Mouse (Mus musculus): ENCODE results near the gene Fem1b.

Fem1b gene

DNA sequence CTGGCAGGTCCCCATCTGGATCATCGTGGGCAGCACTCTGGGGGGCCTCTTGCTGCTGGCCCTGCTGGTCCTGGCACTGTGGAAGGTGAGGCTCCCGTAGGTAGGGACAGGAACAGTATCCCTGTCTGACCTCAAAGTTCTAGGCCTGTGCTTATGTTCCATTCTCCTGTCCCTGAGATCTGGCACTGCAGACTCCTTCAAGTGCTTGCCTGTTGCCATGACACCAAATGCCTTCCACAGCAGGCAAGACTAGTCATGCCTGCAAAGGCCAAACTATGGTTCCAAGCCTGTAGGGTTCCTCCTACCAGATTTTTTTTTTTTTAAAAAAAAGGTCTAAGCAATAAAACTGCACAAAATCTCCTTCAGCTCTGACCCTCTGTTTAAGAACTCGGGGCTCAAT is 29.8 kb downstream of the Fem1b start:
- no peak for DNase-seq (ENCODE audit: low spot score)

DNA sequence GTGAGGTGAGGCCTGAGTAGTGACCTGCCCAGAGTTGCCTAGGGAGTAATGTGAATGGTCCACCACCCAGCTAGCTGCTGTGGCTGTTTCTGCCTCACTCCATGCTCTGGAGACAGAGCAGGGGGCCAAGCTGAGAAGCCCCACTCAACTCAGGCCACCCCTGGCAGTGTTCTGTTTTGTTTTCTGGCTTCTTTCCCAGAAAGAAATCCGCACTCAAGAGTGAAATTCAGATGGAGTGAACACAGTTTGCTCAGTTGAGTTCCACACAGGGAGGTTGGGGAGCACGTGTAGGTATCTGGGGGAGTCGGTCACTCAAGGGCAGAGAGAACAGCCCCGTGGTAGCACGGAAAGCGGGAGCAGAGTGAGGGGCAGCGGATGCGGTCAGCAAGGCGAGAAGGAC is 33.0 kb downstream of the Fem1b start:
- no peak for DNase-seq (ENCODE audit: low spot score)

DNA sequence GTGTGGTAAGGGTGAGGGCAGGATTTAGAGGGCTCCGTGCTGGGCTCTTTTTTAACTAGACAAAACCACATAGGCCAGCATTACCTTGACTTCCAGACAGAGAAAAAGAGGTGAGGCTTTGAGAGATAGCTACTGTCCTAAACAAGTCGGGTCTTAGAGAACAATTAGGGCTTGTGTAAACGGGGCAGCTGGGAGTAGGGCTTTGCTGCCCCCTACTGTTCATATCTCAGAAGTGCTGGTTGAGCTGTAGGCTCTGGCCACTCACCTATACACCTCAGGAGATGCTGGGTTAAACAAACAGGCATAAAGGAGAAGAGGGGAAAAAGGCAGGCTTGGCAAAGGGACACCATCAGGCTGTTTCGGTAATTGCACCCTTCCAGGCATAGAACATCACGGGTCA is 34.3 kb downstream of the Fem1b start:
- peak; percentile 57 for DNase-seq (ENCODE audit: low spot score)

DNA sequence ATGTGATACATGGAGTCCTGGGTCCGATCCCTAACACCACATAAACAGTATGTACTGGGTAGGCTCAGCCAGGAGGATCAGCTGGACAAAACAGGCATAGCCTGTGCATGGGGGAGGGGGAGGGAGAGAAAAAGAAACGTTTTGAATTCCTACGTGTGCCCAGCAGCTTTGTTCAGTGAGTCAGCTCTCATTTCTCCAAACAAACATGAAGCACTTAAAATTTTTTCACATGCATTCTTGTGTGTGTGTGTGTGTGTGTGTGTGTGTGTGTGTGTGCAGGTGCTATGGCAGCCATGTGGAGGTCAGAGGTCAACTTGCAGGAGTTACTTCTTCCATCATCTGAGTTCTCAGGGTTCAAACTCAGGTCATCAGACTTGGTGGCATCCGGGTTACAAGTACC is 36.3 kb downstream of the Fem1b start:
- DNase-seq (ENCODE audit: low spot score): no peak

DNA sequence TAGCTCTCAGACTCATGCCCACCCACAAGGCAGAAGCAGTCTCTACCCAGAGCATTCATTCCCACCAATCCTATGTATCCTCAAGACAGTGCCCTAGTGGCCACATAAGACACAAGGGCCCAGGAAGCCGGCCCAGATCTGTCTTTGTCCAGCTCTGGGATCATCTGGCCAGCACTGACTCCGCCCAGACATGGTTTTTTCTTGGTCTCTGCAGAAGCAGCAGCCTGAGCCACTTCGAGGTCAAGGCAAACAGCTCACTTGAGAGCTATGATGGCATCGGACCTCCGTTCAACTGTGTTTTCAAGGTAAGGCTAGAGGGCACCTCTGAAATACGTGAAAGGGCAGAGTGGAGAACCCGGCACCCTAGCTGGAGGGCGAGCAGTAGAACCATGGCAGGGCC is 39.0 kb downstream of the Fem1b start:
- no peak for DNase-seq (ENCODE audit: low spot score)

DNA sequence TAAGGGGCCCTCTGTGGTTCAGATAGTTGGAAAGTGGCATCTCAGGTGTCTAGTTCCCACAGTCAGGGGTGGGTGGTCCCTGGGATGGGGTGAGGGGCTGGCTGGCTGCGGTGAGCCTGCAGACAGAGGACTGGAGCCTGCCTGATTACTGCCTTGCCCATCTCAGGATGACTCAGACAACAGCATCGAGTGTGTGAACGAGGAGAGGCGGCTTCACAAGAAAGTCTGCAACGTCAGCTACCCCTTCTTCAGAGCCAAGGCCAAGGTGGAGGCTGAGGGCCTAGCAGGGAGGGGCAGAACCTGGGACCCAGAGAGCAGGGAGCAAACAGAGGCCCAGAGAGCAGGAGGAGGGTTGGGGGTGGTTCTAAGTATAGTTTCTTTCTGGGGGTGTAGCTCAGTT is 43.4 kb downstream of the Fem1b start:
- DNase-seq (ENCODE audit: low spot score): no peak

DNA sequence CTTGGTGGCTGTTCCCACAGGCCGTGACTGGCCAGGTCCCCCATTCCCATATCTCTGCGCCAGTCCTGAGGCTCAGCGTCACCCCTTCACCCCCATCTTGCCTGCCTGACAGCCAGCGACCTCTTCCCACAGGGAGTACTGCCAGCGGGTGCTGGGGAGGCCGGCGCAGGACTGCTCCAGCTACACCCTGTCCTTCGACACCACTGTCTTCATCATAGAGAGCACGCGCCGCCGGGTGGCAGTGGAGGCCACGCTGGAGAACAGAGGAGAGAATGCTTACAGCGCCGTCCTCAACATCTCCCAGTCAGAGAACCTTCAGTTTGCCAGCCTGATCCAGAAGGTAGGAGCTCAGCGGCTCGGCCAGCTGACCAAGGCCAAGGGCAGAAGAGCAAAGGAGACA is 44.3 kb downstream of the Fem1b start:
- DNase-seq (ENCODE audit: low spot score): no peak

DNA sequence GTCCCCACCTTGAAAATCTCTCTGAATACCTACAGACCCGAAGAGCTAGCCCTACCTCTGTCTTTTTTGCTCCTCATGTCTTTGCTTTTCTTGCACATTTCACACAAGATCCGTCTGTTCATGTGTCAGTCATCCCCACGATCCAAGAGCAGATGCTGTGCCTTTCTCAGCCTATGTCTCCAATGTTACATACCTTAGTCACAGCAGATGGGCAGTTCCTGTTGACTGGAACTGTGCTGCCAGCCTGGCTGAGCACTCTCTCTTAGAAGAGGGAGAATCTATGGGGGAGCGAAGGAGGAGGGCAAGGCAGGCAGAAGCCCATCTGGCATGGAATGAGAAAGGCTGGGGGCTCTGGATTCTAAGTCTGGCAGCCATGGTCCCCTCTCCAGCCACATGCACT is 46.4 kb downstream of the Fem1b start:
- DNase-seq (ENCODE audit: low spot score): no peak

DNA sequence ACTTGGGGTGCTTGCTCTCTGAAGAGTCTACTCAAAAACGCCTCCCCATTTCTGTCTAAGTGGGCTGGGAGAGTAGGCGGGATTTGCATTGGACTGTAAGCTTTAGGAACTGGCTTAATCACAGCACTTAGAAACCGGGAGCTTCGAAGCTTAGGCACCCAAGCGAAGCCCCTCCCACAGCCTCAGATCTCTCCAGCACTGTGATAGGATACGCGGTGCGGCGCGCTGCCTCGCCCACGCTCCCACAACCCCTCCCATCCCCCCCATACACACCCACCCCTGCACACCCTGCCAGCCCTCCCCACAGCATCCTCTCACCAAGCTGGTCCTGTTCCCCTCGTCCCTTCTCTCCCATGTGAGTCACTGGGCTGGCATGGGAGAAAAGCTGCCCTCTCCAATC is 48.3 kb downstream of the Fem1b start:
- DNase-seq (ENCODE audit: low spot score): peak; percentile 19

DNA sequence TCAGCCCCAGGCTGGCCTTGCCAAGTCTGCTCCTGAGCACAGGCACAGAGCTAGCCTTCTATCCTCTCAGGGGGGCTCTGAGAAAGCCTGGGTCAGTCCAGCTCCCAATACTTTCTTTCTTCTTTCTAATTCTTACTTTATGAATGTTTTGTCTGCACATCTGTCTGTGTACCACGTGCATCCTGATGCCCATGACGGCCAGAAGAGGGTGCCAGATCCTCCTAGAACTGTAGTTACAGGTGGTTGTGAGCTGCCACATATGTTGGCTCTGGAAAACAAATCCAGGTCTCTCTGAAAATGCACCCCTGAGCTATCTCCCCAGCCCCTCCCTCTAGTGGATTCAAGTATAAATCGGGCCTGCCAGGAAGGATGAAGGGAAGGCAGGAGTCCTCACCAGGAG is 52.1 kb downstream of the Fem1b start:
- DNase-seq (ENCODE audit: low spot score): no peak

DNA sequence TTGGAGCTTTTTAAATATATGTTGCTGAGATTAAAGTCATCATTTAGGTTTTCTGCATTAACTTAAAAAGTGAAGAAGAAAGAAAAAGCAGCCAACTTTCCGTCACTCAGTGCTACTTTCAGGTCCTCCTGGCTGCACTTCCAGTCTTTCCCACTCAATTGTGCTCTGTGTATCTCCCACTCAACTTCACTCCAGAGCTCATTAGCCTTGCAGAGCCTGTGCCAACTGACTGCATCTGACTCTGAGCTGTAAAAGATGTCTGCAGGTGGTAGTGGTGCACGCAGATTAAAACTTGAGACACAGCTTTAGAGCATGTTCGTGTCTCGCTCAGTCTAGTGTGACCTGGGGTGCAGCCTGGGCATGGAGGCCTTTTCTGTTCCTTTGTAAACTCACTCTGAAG is 53.4 kb downstream of the Fem1b start:
- DNase-seq (ENCODE audit: low spot score): no peak

DNA sequence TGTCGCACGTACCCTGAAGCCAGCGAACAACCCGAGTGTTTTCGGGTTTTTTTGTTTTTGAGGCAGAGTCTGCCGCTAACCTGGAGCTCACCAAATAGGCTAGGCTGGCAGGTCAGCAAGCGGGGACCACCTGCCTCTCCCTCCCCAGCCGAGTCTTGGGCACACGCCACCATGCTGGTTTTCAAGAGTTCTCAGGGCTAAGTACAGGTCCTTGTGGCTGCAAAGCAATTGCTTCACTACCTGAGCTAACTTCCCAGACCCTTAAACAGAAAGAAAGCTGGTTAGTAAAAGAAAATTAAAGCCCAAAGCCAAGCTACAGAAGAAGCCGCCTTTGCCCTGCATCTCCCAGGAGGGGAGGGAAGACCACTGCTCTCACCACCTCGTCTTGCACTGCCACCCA is 61.4 kb downstream of the Fem1b start:
- no peak for DNase-seq (ENCODE audit: low spot score)

DNA sequence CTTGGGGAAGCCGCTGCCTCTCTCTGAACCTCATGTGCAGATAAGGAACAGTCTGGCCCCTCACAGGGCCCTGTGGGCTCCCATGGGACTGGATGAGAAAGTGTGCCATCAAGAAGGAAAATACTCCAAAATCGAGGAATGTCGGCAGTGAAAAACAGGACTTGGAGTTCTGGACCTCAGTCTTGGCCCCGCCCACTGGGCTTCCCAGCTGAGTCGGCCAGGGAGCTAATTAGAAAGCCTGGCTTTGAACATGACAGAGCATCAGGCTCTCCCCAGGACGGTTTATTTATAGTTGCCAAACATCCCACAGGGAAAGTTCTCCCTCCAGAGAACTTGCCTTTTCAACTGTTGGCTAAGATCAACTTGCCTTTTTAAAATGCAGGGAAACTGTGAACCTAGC is 62.1 kb downstream of the Fem1b start:
- DNase-seq (ENCODE audit: low spot score): no peak

DNA sequence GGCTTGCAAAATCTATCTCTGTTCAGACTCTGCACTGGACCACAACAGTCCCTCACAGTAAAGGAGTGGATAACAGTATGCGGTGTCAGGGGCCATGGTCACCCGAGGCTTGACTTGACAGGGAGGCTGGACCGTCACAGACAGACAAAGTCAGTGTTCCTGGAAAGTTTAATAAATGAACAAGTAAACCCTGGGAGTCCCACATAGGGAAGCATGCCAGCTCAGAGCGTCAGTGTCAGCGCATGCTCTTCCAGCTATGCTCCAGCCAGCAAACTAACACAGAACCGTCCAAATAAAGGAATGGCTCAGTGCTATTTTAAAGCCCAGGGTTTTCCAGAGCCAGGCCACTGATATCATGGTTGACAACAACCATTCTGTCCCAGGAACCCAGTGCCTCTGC is 65.1 kb downstream of the Fem1b start:
- DNase-seq (ENCODE audit: low spot score): no peak

DNA sequence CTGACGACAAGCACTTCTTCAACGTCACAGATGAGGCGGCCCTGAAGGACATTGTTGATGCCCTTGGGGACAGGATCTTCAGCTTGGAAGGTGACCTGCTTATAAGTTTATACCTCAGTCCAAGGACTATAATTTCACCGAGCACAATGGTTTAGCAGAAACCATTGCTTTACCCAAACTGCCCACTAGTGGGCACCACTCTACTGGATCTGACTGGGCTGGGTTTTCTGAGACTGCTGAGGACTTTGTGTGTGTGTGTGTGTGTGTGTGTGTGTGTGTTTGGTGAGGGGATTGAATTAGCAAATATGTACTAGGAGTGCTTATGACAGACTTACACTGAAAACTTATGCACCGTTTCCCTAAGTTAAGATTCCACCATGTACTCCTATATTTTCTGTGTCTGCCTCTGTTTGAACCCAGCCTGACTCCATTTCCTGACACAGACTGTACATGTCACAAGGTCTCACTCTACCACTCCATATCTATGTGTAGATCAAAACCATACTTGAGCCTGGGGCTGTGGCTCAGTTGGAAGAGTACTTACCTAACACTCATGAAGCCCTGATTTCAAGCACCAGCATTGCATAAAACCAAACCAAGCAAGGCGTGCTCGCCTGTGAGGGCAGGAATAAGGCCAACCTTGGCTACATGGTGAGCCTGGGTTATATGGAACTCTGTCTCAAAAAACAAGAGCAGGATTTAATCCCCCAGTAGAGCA is 67.0 kb downstream of the Fem1b start:
- peak; percentile 31 for DNase-seq (ENCODE audit: low spot score)

Measured in T-cell, adult 2 months (primary cell).